9 mouse cellular contexts compared by ENCODE assay signal in the genomic region with DNA sequence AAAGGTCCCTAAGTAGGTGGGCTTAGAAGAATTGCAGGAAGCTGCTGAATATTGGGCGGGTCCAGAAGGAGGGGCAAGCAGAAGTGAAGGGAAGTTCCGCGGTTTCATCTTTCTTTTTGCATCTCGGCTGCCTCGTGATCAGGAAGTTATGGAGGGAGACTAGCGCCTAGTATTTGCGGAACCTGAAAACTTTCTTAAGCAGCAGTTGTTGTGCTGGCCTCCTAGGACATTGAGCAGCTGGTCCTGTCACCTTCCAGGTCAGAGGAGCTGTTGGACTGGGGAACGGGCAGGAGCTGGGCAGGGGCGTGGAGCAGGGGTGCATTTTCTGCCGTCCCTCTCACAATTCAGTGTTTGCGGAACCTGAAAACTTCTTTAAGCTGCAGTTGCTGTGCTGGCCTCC. TPM values are rescaled to one million over a fixed set of nuclear protein-coding genes. Genes with fewer than 3 reads are reported as not detected.
DNase-seq lines count a peak whose midpoint lies in the region; ATAC-seq lines count a peak whose summit lies in the region.
"Not testable (repeated sequence)": the region's sequence is repeated elsewhere in the genome, so short reads cannot be mapped to it uniquely, and the experiment has no call there.
"Had no signal": no experiment of that assay in that cellular context is flagged by ENCODE, and none has a peak within 500 bp of the region (broad histone marks: within the 10 kb centered on the region; RNA-seq: fewer than 3 reads in every experiment).

A gene (plus strand): TSS at position 89 of the 400 bp plus-strand sequence.

- peak; percentile 71 for DNase-seq in CD4-positive, CD25-positive, alpha-beta regulatory T cell, adult 2 months (ENCODE audit: low read depth, low spot score)
- peak; percentile 5 for DNase-seq in adrenal gland, postnatal 25 days
- DNase-seq in kidney, postnatal 4 days, result peak; percentile 8 to 27
- peak; percentile 59 for DNase-seq in thymus, postnatal 14 days

- ATAC-seq in embryonic facial prominence, embryonic 12.5 days (ENCODE audit: insufficient number of reproducible peaks, insufficient read depth, low FRiP score, low TSS enrichment); heart, embryonic 14.5 days (ENCODE audit: insufficient number of reproducible peaks, insufficient read depth, low FRiP score, low read depth); lung, embryonic 16.5 days (ENCODE audit: low read depth); neural tube, embryonic 13.5 days (ENCODE audit: low read depth): not testable (repeated sequence)

- not testable (repeated sequence) for H3K9ac ChIP-seq in embryonic facial prominence, embryonic 12.5 days; heart, embryonic 14.5 days (ENCODE audit: low read length); lung, embryonic 16.5 days (ENCODE audit: low read length); neural tube, embryonic 13.5 days

- H3K36me3 ChIP-seq in embryonic facial prominence, embryonic 12.5 days; heart, embryonic 14.5 days (ENCODE audit: control insufficient read depth, insufficient read depth, low read length); lung, embryonic 16.5 days (ENCODE audit: control insufficient read depth, insufficient read depth, low read length); neural tube, embryonic 13.5 days: not testable (repeated sequence)

- H3K27me3 ChIP-seq in embryonic facial prominence, embryonic 12.5 days; heart, embryonic 14.5 days (ENCODE audit: control insufficient read depth, insufficient read depth, low read length); lung, embryonic 16.5 days (ENCODE audit: control insufficient read depth, insufficient read depth, low read depth, low read length); neural tube, embryonic 13.5 days: not testable (repeated sequence)

- H3K9me3 ChIP-seq in embryonic facial prominence, embryonic 12.5 days; heart, embryonic 14.5 days (ENCODE audit: control insufficient read depth, low read length); lung, embryonic 16.5 days (ENCODE audit: control insufficient read depth, low read length); neural tube, embryonic 13.5 days: not testable (repeated sequence)

- H3K4me1 ChIP-seq in embryonic facial prominence, embryonic 12.5 days; heart, embryonic 14.5 days (ENCODE audit: control insufficient read depth in 2 of 2, insufficient read depth in 2 of 2, low read length in 2 of 2); lung, embryonic 16.5 days (replicated peaks; ENCODE audit: control insufficient read depth, insufficient read depth, low read length); neural tube, embryonic 13.5 days (replicated peaks): not testable (repeated sequence)

- not testable (repeated sequence) for H3K27ac ChIP-seq in embryonic facial prominence, embryonic 12.5 days; heart, embryonic 14.5 days (replicated peaks in 1 of 2; ENCODE audit: control insufficient read depth in 1 of 2, insufficient read depth in 1 of 2, low read depth in 2 of 2, low read length in 2 of 2); lung, embryonic 16.5 days (ENCODE audit: low read length); neural tube, embryonic 13.5 days (replicated peaks)

- 26% methylated on average over 11 of the region's 11 CpGs for WGBS in embryonic facial prominence, embryonic 12.5 days
- 11% methylated on average over 11 of the region's 11 CpGs for WGBS in heart, embryonic 14.5 days
- WGBS in lung, embryonic 16.5 days, result 15% methylated on average over 11 of the region's 11 CpGs
- 18% methylated on average over 11 of the region's 11 CpGs for WGBS in neural tube, embryonic 13.5 days

- H3K4me2 ChIP-seq in embryonic facial prominence, embryonic 12.5 days (replicated peaks), result peak within 1 kb of the TSS; percentile 24; the same call in 1 of the 2 replicates
- peak within 1 kb of the TSS; percentile 51 for H3K4me2 ChIP-seq in heart, embryonic 14.5 days (ENCODE audit: low read length)
- peak within 1 kb of the TSS; percentile 20 for H3K4me2 ChIP-seq in lung, embryonic 16.5 days (ENCODE audit: low read depth, low read length)
- not testable (repeated sequence) for H3K4me2 ChIP-seq in neural tube, embryonic 13.5 days

- H3K4me3 ChIP-seq in embryonic facial prominence, embryonic 12.5 days, result peak within 1 kb of the TSS; percentile 22
- peak within 1 kb of the TSS; percentile 32 to 44 for H3K4me3 ChIP-seq in heart, embryonic 14.5 days (ENCODE audit: control insufficient read depth in 1 of 2, insufficient read depth in 1 of 2, low read depth in 1 of 2, low read length in 2 of 2)
- peak within 1 kb of the TSS; percentile 28 for H3K4me3 ChIP-seq in lung, embryonic 16.5 days (ENCODE audit: low read length)
- peak within 1 kb of the TSS; percentile 13; the same call in 1 of the 2 replicates for H3K4me3 ChIP-seq in neural tube, embryonic 13.5 days

RNA-seq across cellular contexts. Expression of the gene that starts here (rescaled TPM):
- total RNA-seq in adrenal gland, postnatal 25 days (2021), result 2.8 and 4.5 TPM in 2 replicates
- polyA plus RNA-seq in embryonic facial prominence, embryonic 12.5 days (2016; fragmentation: Nextera tagmentation; extraction: Ambion mirVana), result 0.94 and 1.1 TPM in 2 replicates
- 4.9 and 6.6 TPM in 2 replicates for polyA plus RNA-seq in heart, embryonic 14.5 days (2014; fragmentation: Nextera tagmentation; extraction: Ambion mirVana)
- polyA plus RNA-seq in lung, embryonic 16.5 days (2015; fragmentation: Nextera tagmentation; extraction: Ambion mirVana), result 1.1 and 1.2 TPM in 2 replicates
- polyA plus RNA-seq in neural tube, embryonic 13.5 days (2015; fragmentation: Nextera tagmentation; extraction: Ambion mirVana), result 0.21 and 0.75 TPM in 2 replicates
- polyA plus RNA-seq: Patski had no signal

Comparison
In these comparisons a context has a peak if more than half of its experiments do, and no peak if none do; other contexts are left out.
1. DNase-seq: peak in every context shown above with its lines; median percentile 71 in CD4-positive, CD25-positive, alpha-beta regulatory T cell, adult 2 months; 59 in thymus, postnatal 14 days; 18 in kidney, postnatal 4 days; 5 in adrenal gland, postnatal 25 days.